Mouse (Mus musculus) 3T3-L1 (cell line): ENCODE data around the gene Txndc2.

ENCODE experiments used
- DNase-seq: peaks from one replicate; pipeline ENCODE4 v3.0.0-alpha.2; 2015; ENCODE audit warnings: low read depth, low spot score

The Txndc2 gene

DNA sequence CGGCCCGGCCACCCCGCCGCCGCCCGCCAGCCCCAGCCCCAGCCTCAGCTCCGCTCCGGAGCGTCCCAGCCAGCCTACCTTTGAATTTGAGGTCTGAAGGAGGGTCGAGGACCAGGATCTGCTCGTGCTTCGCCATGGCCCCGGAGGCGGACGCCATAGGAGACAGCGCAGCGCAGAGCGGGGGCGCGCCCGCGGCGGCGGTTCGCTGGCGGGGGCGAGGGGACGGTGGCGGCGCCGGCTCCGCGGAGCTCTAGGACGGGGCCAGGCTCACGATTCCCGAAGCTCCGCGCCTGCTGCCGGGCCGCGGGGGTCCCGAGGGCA, 28.9 kb downstream of the Txndc2 start:
- no peak for DNase-seq

DNA sequence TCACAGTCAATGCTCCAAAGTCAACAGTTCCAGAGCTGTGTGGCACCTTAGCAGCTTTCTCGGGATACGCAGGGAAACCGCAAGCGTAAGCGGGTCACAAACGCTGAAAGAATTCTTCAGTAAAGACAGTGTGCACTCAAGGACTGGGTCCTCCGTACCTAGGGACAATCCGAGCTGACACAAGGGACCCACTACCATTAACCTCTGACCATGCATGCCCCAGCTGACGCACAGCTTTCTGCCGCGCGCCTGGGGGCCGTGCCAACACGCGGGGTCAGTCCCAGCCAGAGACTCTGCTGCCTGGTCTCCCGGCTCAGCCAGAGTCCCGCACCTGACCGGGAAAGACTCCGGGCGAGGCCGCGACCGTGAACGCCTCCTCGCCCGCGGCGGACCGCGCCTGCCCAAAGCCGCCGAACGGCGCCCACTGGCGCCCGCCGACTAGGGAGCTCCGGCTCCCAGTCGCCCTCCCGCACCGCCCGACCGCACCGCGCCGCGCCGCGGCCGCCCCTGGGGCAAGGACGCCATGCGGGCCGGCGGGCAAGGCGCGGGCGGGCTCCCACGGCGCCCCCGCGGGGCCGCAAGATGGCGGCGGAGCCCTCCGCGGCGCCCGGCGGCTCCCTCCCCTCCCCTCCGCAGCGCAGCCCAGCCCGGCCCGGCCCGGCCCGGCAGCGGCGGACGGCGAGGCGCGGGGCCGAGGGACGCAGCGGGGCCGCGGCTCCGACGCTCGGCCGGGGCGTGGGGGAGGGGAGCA, 29.4 kb downstream of the Txndc2 start:
- peak; percentile 43 for DNase-seq

DNA sequence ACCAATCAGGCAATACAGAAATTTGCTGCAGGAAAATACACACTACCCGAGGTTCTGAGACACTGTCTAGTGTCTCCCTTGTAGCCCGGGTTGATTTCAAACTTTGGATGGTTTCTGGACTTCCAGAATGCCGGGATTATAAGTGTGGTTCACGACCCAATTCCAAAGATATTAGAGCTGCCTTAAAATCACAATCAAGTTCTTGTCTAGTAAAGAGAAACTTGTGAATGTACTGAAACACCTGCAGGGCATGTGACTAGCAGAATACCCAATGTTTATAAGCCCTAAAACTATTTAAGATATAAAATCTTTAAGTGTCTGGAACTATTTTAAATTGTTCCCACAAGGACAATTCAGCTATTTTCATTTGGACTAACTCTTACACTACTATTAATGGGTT, 30.2 kb downstream of the Txndc2 start:
- peak; percentile 35 for DNase-seq

DNA sequence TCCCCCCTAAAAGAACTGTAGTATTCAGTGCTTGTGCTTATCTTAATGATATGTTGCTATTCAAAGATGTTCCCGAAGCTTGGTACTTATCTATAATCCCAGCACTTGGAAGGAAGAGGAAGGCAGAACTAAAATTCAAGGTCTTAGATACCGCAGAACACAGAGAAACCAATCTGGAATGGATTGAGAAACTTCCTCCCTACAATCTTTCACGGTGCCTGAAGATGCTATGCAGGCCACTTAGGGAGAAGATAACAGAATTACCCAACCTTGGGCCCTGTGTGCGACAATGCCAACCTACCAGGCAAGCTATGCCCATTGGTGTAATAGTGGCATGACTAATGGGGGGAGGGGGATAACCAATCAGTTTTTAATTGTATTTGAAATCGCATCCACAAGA, 33.2 kb downstream of the Txndc2 start:
- DNase-seq = no peak

DNA sequence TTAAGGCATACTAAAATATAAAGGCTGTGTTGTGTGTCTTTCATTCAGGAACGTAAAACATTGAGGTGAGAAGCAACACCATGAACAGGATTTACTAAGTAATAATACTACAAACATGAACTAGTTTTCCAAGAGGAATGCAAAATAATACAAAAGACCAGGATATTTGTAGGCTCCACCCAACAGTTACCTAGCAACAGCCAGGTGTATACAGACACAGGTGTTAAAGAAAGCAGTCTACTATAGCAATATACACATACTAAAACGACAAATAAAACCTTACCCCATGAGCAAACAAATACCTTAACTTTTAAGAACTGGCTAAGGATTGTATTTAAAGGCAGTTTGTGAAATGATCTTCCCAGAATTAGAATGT, 33.7 kb downstream of the Txndc2 start:
- no peak for DNase-seq

DNA sequence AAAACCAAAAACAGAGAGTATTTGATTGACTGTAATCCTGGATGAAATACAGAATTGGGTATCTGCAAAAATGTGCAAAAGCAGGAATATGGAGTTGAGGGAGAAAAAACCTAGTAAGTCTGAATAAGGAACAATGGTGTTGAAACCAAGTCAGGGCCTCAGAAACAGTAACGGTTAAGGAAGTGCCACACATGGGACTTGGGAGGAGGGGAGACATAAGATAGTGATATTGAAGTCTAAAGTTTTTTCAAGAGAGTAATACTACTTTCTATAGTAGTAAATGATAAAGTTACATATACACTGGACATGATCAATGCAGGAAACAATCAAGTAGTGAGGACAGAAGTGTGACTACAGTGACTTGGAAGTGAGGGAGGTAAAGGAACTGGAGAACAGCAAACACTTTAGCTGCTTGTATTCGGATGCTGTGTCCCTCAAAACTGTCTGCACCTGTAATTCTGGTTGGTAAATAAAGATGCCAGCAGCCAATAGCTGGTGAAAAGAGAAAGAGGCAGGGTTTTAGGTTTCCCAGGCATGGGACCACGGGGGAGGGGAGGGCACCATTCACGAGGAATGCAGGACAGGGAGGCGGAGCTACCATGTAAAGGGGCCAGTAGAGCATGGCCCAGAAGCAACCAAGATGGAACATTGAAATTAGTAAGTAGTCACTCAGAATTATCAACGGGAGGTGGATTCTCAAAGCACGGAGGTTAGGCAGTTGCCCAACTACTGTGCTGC, 34.2 kb downstream of the Txndc2 start:
- no peak for DNase-seq

DNA sequence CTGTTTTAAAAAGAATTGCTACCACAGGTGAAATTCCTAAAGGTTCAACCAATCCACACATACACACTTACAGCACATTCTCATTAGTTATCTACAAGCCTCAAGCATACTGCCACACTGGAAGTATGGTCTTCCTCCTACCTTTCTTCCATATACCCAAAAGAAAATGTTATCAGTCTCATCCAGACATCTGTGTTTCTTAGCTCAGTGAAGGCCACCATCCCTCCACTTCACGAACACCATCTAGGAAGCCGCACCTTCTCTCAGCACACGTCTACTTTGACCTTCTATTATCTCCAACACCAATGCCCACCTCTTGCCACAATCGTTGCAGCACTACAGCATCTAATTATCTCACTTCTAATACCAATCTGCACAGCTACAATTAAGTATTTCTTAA, 36.0 kb downstream of the Txndc2 start:
- no peak for DNase-seq

DNA sequence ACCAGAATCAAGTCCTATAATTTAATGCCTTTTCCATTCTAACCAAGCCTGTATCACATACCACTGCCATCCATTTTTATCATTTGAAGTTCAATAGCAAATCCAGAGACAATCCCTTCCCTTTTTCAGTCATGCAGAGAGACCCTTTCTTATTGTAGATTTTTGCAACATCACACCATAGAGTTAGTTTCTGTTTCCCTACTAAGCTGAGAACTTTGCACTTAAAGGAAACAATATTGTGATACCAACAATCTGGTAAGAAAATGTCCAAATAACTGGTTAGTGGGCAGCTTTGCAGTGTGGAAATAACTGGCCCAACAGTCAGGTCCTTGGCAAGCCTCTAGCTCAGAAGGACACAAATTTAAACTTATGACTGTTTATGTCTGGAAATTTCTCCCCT, 37.1 kb downstream of the Txndc2 start:
- DNase-seq = no peak

DNA sequence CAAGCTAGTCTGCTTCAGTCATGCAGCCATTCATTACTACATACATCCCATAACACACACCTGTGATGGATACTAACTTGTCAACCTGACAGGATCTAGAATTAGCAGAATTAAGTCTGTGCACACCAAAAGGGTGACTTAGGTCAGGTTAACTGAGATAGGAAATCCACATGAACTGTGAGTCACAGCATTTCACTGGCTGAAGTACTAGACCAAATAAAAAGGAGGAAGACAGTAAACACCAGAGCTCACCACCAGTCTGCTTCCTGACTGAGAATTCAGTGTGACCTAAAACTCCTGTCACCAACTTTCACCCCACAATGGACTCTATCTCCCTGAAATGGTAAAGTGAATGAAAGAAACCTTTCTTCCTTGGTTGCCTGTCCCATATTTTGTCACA, 37.7 kb downstream of the Txndc2 start:
- DNase-seq = peak; percentile 42

DNA sequence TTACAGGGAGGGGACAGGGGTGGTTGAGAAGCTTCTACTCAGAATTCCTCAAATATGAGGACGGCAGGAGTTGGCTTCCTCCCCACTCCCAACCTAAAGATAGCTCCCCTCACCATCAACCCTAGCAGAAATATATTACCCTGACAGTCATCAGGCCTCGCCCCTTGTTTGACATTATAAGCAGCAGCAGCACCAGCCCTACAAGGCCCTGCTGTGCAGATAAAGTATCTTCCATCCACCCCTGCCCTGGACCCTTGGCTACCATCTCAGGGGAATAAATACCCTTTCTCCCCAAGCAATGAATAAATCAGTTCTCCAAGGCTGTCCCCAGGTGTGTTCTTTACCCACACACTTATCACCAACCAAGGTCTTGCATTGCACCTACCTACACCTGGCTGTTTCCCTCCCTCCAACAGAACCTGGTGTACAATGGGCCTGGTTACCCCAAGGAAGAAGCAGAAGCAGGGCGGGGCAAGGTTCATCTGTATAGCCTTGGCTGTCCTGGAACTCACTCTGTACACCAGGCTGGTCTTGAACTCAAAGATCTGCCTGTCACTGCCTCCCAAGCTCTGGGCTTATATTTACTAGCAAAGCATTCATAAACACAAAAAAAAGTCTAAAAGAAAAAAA, 44.0 kb downstream of the Txndc2 start:
- no peak for DNase-seq

DNA sequence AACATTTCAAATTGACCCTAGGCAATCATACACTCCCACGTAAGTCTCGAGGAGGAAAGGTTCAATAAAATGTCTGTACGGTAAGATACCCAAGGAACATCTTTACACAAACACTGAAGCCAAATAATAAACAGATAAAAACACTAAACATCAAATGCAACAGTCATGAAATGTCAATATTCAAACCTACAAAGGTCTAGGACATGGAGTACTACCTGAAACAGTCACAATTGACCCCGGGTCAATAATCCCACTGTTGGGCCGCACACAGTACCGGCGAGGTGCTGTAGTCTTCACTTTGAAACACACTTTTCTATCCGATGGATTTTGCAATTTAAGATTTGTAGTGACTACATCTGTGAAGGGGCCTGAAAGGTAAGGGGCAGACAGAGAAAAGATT, 47.3 kb downstream of the Txndc2 start:
- no peak for DNase-seq
